Mouse (Mus musculus) stomach, embryonic 14.5 days (tissue): ENCODE results near the gene 1190005I06Rik. TPM values are rescaled to one million over a fixed set of nuclear protein-coding genes. Genes with fewer than 3 reads are reported as not detected.

Source experiments
- ATAC-seq: fragments of 200-750 bp; cut with Nextera tagmentation; 2 replicates; pipeline ENCODE4 v1.8.0; 2017; ENCODE audit warnings: low read depth, moderate TSS enrichment; ENCODE audit not compliant: insufficient number of reproducible peaks, insufficient read depth, low FRiP score
- H3K27ac ChIP-seq: fragments of 300-500 bp; sonication (generic); 2 replicates; pipeline ENCODE4 v1.5.1; 2014; ENCODE audit warnings: mild to moderate bottlenecking, low read length, moderate library complexity, mixed read lengths
- H3K27me3 ChIP-seq: fragments of 300-500 bp; sonication (generic); 2 replicates; pipeline ENCODE4 v1.6.1; 2014; ENCODE audit warnings: low read length, control low read depth, mixed read lengths; ENCODE audit not compliant: control insufficient read depth, insufficient read depth
- H3K36me3 ChIP-seq: fragments of 300-500 bp; sonication (generic); 2 replicates; pipeline ENCODE4 v1.6.1; 2014; ENCODE audit warnings: mild to moderate bottlenecking, control low read depth, low read length, moderate library complexity, mixed read lengths; ENCODE audit not compliant: control insufficient read depth, insufficient read depth
- H3K4me1 ChIP-seq: fragments of 300-500 bp; sonication (generic); 2 replicates; pipeline ENCODE4 v1.6.1; 2014; ENCODE audit warnings: low read length, control low read depth, mixed read lengths; ENCODE audit not compliant: control insufficient read depth, insufficient read depth
- H3K4me2 ChIP-seq: fragments of 300-500 bp; sonication (generic); replicated peaks from 2 replicates; pipeline ENCODE4 v1.6.1; 2014; ENCODE audit warnings: low read depth, low read length, control low read depth
- H3K4me3 ChIP-seq: fragments of 300-500 bp; sonication (generic); 2 replicates; pipeline ENCODE4 v1.5.1; 2014; ENCODE audit warnings: low read depth, low read length, control low read depth
- H3K9ac ChIP-seq: fragments of 300-500 bp; sonication (generic); replicated peaks from 2 replicates; pipeline ENCODE4 v1.6.1; 2014; ENCODE audit warnings: low read depth, mild to moderate bottlenecking, control low read depth, low read length, moderate library complexity, mixed read lengths
- H3K9me3 ChIP-seq: fragments of 300-500 bp; sonication (generic); 2 replicates; pipeline ENCODE4 v1.6.1; 2016; ENCODE audit warnings: low read depth, low read length, control low read depth; ENCODE audit not compliant: control insufficient read depth
- WGBS: fragments of 180-500 bp; shearing (Covaris S2); extraction: QIAGEN DNeasy Blood & Tissue Kit; methylation state at CpG from one replicate; pipeline ENCODE4 v1.1.7; 2014; 5-methylcytosine and 5-hydroxymethylcytosine counted together
- polyA plus RNA-seq: library from polyadenylated mRNA; unstranded; fragments of >200 nt; fragmentation: Nextera tagmentation; extraction: Ambion mirVana; gene quantifications from 2 replicates; pipeline ENCODE4 v1.2.1, GENCODE M21; 2014

1190005I06Rik gene
- 3.6 and 5.0 TPM in 2 replicates for polyA plus RNA-seq

- Histone ChIP-seq H3K27ac (no peak within 1 kb of the TSS), H3K36me3 (no peaks in the 10 kb centered on the region), H3K4me3 (no peak within 1 kb of the TSS), H3K4me2 (no peak within 1 kb of the TSS), H3K4me1 (no peaks in the 10 kb centered on the region), H3K9ac (no peak within 1 kb of the TSS), H3K27me3 (no peaks in the 10 kb centered on the region), H3K9me3 (no peaks in the 10 kb centered on the region)
- WGBS, result 58% methylated on average over 7 of the region's 7 CpGs
- ATAC-seq, result no peak
Observed at GRCm38 (mm10) chr8:120647532-120647931, at the start of gene 1190005I06Rik. Gene 1190005I06Rik (minus strand): TSS chr8:120647632.

GRCm38 (mm10) chr8:120696401-120697153 lies 49.1 kb upstream of the 1190005I06Rik start:
- peak overlapping the region; percentile 66 for H3K27ac ChIP-seq
- H3K4me2 ChIP-seq, result no peak overlapping the region
- no peak overlapping the region for H3K4me3 ChIP-seq
- no peaks in the 10 kb centered on the region for H3K36me3 ChIP-seq
- H3K9me3 ChIP-seq, result no peaks in the 10 kb centered on the region; the same call in 1 of the 2 replicates
- WGBS, result 33% methylated on average over 13 of the region's 13 CpGs
- H3K9ac ChIP-seq, result no peak overlapping the region
- H3K27me3 ChIP-seq, result no peaks in the 10 kb centered on the region
- ATAC-seq, result peak; percentile 42; the same call in 1 of the 2 replicates
- H3K4me1 ChIP-seq, result peaks cover 40% of the 10 kb centered on the region

- Histone ChIP-seq H3K27me3 (no peaks in the 10 kb centered on the region), H3K27ac (peak overlapping the region; percentile 61; the same call in 1 of the 2 replicates), H3K4me2 (peak overlapping the region; percentile 24), H3K4me3 (no peak overlapping the region), H3K9ac (no peak overlapping the region), H3K36me3 (no peaks in the 10 kb centered on the region), H3K4me1 (peaks cover 40% of the 10 kb centered on the region), H3K9me3 (no peaks in the 10 kb centered on the region; the same call in 1 of the 2 replicates)
- ATAC-seq, result peak; percentile 81
- WGBS, result 8% methylated on average over 22 of the region's 22 CpGs
Observed at GRCm38 (mm10) chr8:120693861-120694493, 46.5 kb upstream of the 1190005I06Rik start.

- no peaks in the 10 kb centered on the region for H3K9me3 ChIP-seq
- H3K4me2 ChIP-seq, result no peak overlapping the region
- WGBS, result 53% methylated on average over 4 of the region's 4 CpGs
- peaks cover 40% of the 10 kb centered on the region for H3K4me1 ChIP-seq
- no peak overlapping the region; the same call in 1 of the 2 replicates for H3K27ac ChIP-seq
- no peak overlapping the region for H3K4me3 ChIP-seq
- no peaks in the 10 kb centered on the region for H3K36me3 ChIP-seq
- H3K9ac ChIP-seq, result no peak overlapping the region
- no peak for ATAC-seq
- no peaks in the 10 kb centered on the region for H3K27me3 ChIP-seq
Observed at GRCm38 (mm10) chr8:120692934-120693333, 45.5 kb upstream of the 1190005I06Rik start.

GRCm38 (mm10) chr8:120688511-120688910 lies 41.1 kb upstream of the 1190005I06Rik start:
- H3K4me2 ChIP-seq, result no peak overlapping the region
- peaks cover 18% of the 10 kb centered on the region for H3K4me1 ChIP-seq
- H3K27me3 ChIP-seq, result no peaks in the 10 kb centered on the region
- no peak overlapping the region for H3K27ac ChIP-seq
- no peaks in the 10 kb centered on the region for H3K36me3 ChIP-seq
- 88% methylated on average over 7 of the region's 7 CpGs for WGBS
- ATAC-seq, result no peak
- H3K9ac ChIP-seq, result no peak overlapping the region
- no peak overlapping the region for H3K4me3 ChIP-seq
- no peaks in the 10 kb centered on the region for H3K9me3 ChIP-seq

GRCm38 (mm10) chr8:120687786-120688185 lies 40.4 kb upstream of the 1190005I06Rik start:
- no peak overlapping the region for H3K27ac ChIP-seq
- no peak overlapping the region for H3K4me2 ChIP-seq
- peaks cover 17% of the 10 kb centered on the region for H3K4me1 ChIP-seq
- no peaks in the 10 kb centered on the region for H3K36me3 ChIP-seq
- no peaks in the 10 kb centered on the region for H3K9me3 ChIP-seq
- no peak for ATAC-seq
- no peak overlapping the region for H3K4me3 ChIP-seq
- 53% methylated on average over 8 of the region's 8 CpGs for WGBS
- no peak overlapping the region for H3K9ac ChIP-seq
- H3K27me3 ChIP-seq, result no peaks in the 10 kb centered on the region

- Histone ChIP-seq H3K9ac (no peak overlapping the region), H3K36me3 (no peaks in the 10 kb centered on the region), H3K4me2 (no peak overlapping the region), H3K4me1 (peaks cover 14% of the 10 kb centered on the region), H3K4me3 (no peak overlapping the region), H3K9me3 (no peaks in the 10 kb centered on the region), H3K27me3 (no peaks in the 10 kb centered on the region), H3K27ac (no peak overlapping the region)
- 83% methylated on average over 5 of the region's 5 CpGs for WGBS
- ATAC-seq, result no peak
Observed at GRCm38 (mm10) chr8:120686576-120686975, 39.1 kb upstream of the 1190005I06Rik start.

- H3K27me3 ChIP-seq, result no peaks in the 10 kb centered on the region
- WGBS, result 88% methylated on average over 13 of the region's 13 CpGs
Observed at GRCm38 (mm10) chr8:120686051-120686450, 38.6 kb upstream of the 1190005I06Rik start.

More at GRCm38 (mm10) chr8:120686051-120686450, 38.6 kb upstream of the 1190005I06Rik start:
- ATAC-seq, result no peak
- Histone ChIP-seq H3K9ac (no peak overlapping the region), H3K27ac (peak overlapping the region; percentile 78; the same call in 1 of the 2 replicates), H3K36me3 (no peaks in the 10 kb centered on the region), H3K9me3 (no peaks in the 10 kb centered on the region), H3K4me1 (peaks cover 14% of the 10 kb centered on the region), H3K4me2 (no peak overlapping the region), H3K4me3 (no peak overlapping the region)
